Mouse (Mus musculus) olfactory bulb, adult 2 months (tissue): ENCODE measurements around the gene 1700003F12Rik.

ENCODE experiments used
- CTCF ChIP-seq: fragments of 200-500 bp; IDR thresholded peaks from 2 replicates; pipeline ENCODE4 v1.5.1; 2012; ENCODE audit warnings: low read depth, mild to moderate bottlenecking, low read length, moderate library complexity; ENCODE audit not compliant: insufficient read depth
- POLR2A ChIP-seq: fragments of 200-500 bp; IDR thresholded peaks from 2 replicates; pipeline ENCODE4 v1.6.1; 2012; ENCODE audit warnings: mild to moderate bottlenecking, low read depth, low read length, moderate library complexity; ENCODE audit not compliant: insufficient read depth

DNA sequence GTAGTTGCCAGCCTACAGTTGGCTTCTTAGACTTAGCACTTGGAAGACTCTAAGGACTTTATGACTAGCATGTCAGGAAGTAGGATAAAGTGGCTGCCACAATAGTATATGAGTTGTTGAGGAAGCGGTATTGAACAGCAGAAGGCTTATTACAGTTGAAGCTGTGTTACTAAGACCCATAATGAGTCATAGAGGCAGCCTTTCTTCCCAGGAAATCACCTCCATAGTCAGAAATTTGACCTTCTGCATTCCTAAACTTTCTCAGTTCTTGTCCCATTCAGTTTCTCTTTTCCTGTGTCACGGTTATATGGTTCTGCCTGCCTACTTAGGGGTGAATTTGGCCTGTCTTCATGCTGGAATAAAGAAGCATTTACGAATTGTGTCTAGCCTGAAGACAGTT lies 29.9 kb upstream of the 1700003F12Rik start:
- no peak for TF ChIP-seq POLR2A
- no peak for TF ChIP-seq CTCF
